Mouse (Mus musculus) heart, postnatal 0 days (tissue): Measurements from ENCODE around the gene Slc44a3.

Source experiments
- CTCF ChIP-seq: IDR thresholded peaks from 2 replicates; pipeline ENCODE4 v1.5.1; 2016; ENCODE audit warnings: antibody characterized with exemption, control low read depth, low read depth
- EP300 ChIP-seq: IDR thresholded peaks from 2 replicates; pipeline ENCODE4 v1.6.1; 2016; ENCODE audit warnings: antibody characterized with exemption, low read depth

- TF ChIP-seq CTCF, result no peak
- TF ChIP-seq EP300, result no peak
Observed at GRCm38 (mm10) chr3:121500734-121501133, 31.5 kb downstream of the Slc44a3 start.
